Mouse (Mus musculus) ES-E14 (cell line): ENCODE measurements around the gene Fam187b. TPM values are rescaled to one million over a fixed set of nuclear protein-coding genes. Genes with fewer than 3 reads are reported as not detected.

Experiments
- DNase-seq: peaks from one replicate; pipeline ENCODE4 v3.0.0-alpha.2; 2013; ENCODE audit warnings: low read depth, low spot score
- H3K27ac ChIP-seq: 2 replicates; pipeline ENCODE4 v1.5.1; 2012; ENCODE audit warnings: low read depth, mild to moderate bottlenecking, low read length, moderate library complexity, mixed read lengths; ENCODE audit not compliant: poor library complexity, insufficient read depth, severe bottlenecking
- H3K36me3 ChIP-seq: 2 replicates; pipeline ENCODE4 v1.6.1; 2012; ENCODE audit warnings: mild to moderate bottlenecking, low read length, moderate library complexity, mixed read lengths; ENCODE audit not compliant: control insufficient read depth, poor library complexity, insufficient read depth, severe bottlenecking
- H3K4me1 ChIP-seq, 2 experiments: fragments of 150-350 bp in 1 of 2; sonication (generic) in 1 of 2; 2 replicates each; pipeline ENCODE4 v1.6.1; 2012; ENCODE audit warnings: low read length in 2 of 2, mild to moderate bottlenecking in 1 of 2, mixed read lengths in 1 of 2; ENCODE audit not compliant: control insufficient read depth in 2 of 2, insufficient read depth in 2 of 2, poor library complexity in 1 of 2
- H3K4me3 ChIP-seq, 2 experiments: fragments of 150-350 bp in 1 of 2; sonication (generic) in 1 of 2; 2 replicates each; pipeline ENCODE4 v1.5.1; 2012; ENCODE audit warnings: low read length in 2 of 2, low read depth in 1 of 2, mild to moderate bottlenecking in 1 of 2, mixed read lengths in 1 of 2; ENCODE audit not compliant: insufficient read depth in 1 of 2, poor library complexity in 1 of 2, severe bottlenecking in 1 of 2
- H3K9ac ChIP-seq: 2 replicates; pipeline ENCODE4 v1.6.1; 2012; ENCODE audit warnings: low read depth, mild to moderate bottlenecking, low read length, mixed read lengths; ENCODE audit not compliant: poor library complexity, insufficient read depth, severe bottlenecking
- H3K9me3 ChIP-seq: fragments of 150-350 bp; sonication (generic); 2 replicates; pipeline ENCODE4 v1.6.1; 2012; ENCODE audit warnings: low read depth, mild to moderate bottlenecking, low read length; ENCODE audit not compliant: control insufficient read depth, insufficient read depth
- CHD2 ChIP-seq: IDR thresholded peaks from 2 replicates; pipeline ENCODE4 v1.6.1; 2014; ENCODE audit warnings: mild to moderate bottlenecking, low read depth, low read length, inconsistent platforms
- HCFC1 ChIP-seq: IDR thresholded peaks from 2 replicates; pipeline ENCODE4 v1.6.1; 2012; ENCODE audit warnings: low read length, inconsistent platforms, borderline replicate concordance; ENCODE audit not compliant: insufficient read depth
- MAFK ChIP-seq: IDR thresholded peaks from 2 replicates; pipeline ENCODE4 v1.6.1; 2014; ENCODE audit warnings: mild to moderate bottlenecking, low read depth, low read length, inconsistent platforms; ENCODE audit not compliant: insufficient read depth
- ZC3H11A ChIP-seq: IDR thresholded peaks from 2 replicates; pipeline ENCODE4 v1.6.1; 2012; ENCODE audit warnings: low read depth, mild to moderate bottlenecking, inconsistent platforms, low read length, borderline replicate concordance
- ZNF384 ChIP-seq: IDR thresholded peaks from 2 replicates; pipeline ENCODE4 v1.6.1; 2012; ENCODE audit warnings: low read depth, low read length, inconsistent platforms
- in situ Hi-C, 2 experiments: fragments of 600-800 bp; cut with MboI; formaldehyde crosslinking; loops; one replicate each; pipeline ENCODE4 v1.15.1; 2025; ENCODE audit warnings: low sequenced_read_pairs in 2 of 2, inconsistent platforms in 1 of 2; ENCODE audit not compliant: unreplicated experiment in 2 of 2
- total RNA-seq: library from RNA; depleted of rRNA; stranded (reverse); fragments of 300-350 nt; gene quantifications from 2 replicates; pipeline ENCODE4 v1.2.3, GENCODE M21; 2012

Gene Fam187b
- total RNA-seq, 1 experiment = 0.67 TPM

DNA sequence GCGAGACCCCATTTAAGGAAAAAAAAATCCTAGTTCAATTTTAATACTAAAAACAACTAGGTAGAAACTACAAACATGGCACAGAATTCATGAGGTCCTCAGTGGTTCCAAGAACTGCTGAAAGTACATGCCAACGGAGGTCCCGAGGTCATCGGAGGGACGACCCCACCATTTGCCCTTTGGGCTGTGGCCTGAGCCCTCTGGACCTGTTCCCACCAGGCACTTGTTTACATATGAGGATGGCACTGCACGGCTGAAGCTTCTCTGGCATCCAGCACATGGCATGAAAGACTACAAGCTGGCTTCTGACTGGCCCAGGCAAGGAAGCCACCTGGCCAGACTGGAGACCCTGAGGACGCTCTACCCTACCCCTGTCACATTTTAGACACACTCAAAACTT is 9.2 kb upstream of the Fam187b start:
- in situ Hi-C loops = no loop called here
- no peak overlapping the region for H3K9ac ChIP-seq
- no peak for DNase-seq
- peaks cover 30% of the 10 kb centered on the region for H3K36me3 ChIP-seq
- H3K9me3 ChIP-seq = no peaks in the 10 kb centered on the region
- H3K4me1 ChIP-seq = peaks cover 0 to 5% of the 10 kb centered on the region in 2 experiments; a peak in 1 of 4 replicates
- no peak overlapping the region for H3K4me3 ChIP-seq
- TF ChIP-seq ZNF384 (no peak), MAFK (no peak), ZC3H11A (no peak), CHD2 (no peak), HCFC1 (no peak)
- no peak overlapping the region for H3K27ac ChIP-seq

DNA sequence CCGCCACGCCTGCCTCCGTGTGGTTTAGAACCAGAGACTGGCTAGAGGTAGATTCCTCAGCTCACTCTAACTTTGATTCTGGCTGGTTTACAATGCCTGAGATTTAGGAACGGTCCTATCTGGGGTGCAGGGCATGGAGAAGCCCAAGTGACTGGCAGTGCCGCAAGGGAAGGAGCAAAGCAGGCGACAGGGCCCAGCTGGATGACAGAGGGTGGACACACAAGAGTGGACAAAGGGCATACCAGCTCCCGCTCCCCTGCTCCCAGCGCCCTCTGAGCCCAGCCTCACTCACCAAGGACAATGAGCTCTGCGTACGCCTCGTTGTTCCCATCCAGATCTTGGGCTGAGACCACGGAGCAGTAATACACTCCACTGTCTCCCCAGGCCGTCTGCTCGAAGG is 7.9 kb upstream of the Fam187b start:
- in situ Hi-C loops = no loop called here
- Histone ChIP-seq H3K4me1 (peaks cover 0 to 2% of the 10 kb centered on the region in 2 experiments; a peak in 1 of 4 replicates), H3K9ac (no peak overlapping the region), H3K36me3 (peaks cover 28% of the 10 kb centered on the region; the same call in 1 of the 2 replicates), H3K27ac (no peak overlapping the region), H3K9me3 (no peaks in the 10 kb centered on the region), H3K4me3 (no peak overlapping the region)
- DNase-seq = no peak
- TF ChIP-seq MAFK = no peak
- TF ChIP-seq HCFC1 = no peak
- no peak for TF ChIP-seq CHD2
- TF ChIP-seq ZNF384 = no peak
- no peak for TF ChIP-seq ZC3H11A

DNA sequence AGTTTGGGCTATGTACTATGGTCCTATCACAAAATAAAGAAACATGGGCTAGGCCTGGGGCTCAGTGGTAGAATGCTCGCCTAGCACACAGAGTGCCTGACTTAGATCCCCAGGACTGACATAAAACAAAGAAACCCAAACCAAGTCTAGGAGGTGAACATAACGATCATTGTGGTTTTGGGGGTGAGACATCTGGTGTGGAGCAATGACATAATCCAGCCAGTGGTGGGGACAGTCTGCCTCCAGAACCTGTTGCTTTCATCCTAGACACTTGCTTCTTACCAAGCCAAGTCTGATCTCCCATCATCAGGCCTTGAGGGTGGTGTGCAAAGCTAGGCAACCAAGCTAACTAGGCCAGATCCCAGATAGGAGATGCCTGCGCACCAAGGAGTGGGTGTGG is 6.9 kb upstream of the Fam187b start:
- Histone ChIP-seq H3K36me3 (peaks cover 28% of the 10 kb centered on the region; the same call in 1 of the 2 replicates), H3K9me3 (no peaks in the 10 kb centered on the region), H3K9ac (no peak overlapping the region), H3K4me3 (no peak overlapping the region), H3K27ac (no peak overlapping the region), H3K4me1 (peaks cover 0 to 4% of the 10 kb centered on the region in 2 experiments; a peak in 1 of 4 replicates)
- in situ Hi-C loops = no loop called here
- no peak for DNase-seq
- TF ChIP-seq ZC3H11A = no peak
- no peak for TF ChIP-seq CHD2
- no peak for TF ChIP-seq MAFK
- TF ChIP-seq HCFC1 = no peak

DNA sequence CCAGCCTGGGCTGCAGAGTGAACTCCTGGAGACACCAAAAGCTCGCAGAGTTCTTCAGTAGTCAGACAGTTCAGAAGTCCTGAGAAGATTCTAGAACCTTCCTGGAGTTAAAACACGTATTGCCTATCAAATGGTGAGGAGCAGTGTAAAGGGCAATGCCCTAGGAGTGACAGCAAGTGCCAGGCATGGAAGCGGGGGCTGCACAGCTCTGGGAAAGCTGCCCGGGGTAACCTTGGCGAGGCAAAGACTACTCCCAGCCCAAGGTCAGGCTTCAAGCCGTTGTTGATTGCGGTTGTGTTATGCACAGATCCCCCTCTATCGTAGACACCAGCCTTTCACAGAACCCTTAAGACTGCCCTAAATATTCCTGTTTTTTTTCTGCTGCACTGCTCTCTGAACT is 5.0 kb upstream of the Fam187b start:
- no peak for DNase-seq
- Histone ChIP-seq H3K4me1 (peaks cover 0 to 8% of the 10 kb centered on the region in 2 experiments; a peak in 1 of 4 replicates), H3K36me3 (peaks cover 27% of the 10 kb centered on the region; the same call in 1 of the 2 replicates), H3K27ac (no peak overlapping the region), H3K9me3 (no peaks in the 10 kb centered on the region), H3K4me3 (no peak overlapping the region), H3K9ac (no peak overlapping the region)
- in situ Hi-C loops = no loop called here
- TF ChIP-seq ZC3H11A = no peak

DNA sequence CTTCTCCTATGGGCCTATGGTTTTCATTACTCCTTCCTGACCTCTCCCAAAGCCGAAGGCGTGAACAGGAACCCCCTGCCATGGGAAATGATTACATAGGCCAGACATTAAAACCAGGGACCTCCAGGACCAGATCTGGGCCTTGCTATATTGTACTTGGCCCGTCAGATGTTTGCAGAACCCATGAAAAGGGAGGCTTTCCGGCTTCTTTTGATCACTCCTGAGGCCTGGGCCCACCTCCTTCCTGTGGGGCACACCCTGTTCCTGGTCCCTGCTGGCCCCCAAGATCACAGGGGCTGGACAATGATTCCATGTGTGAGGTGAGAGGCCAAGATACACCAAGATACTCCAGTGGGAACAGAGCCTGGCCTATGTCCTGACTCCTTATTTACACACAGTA is 4.4 kb upstream of the Fam187b start:
- H3K9me3 ChIP-seq = no peaks in the 10 kb centered on the region
- TF ChIP-seq ZC3H11A (no peak), ZNF384 (no peak), CHD2 (no peak), MAFK (no peak), HCFC1 (no peak)
- no peak overlapping the region for H3K4me3 ChIP-seq
- DNase-seq = no peak
- H3K9ac ChIP-seq = no peak overlapping the region
- no peak overlapping the region for H3K27ac ChIP-seq
- peaks cover 0 to 8% of the 10 kb centered on the region in 2 experiments; a peak in 1 of 4 replicates for H3K4me1 ChIP-seq
- in situ Hi-C loops = no loop called here
- H3K36me3 ChIP-seq = peaks cover 27% of the 10 kb centered on the region; the same call in 1 of the 2 replicates
